Mouse (Mus musculus): ENCODE data around the gene Mpzl1. TPM values are rescaled to one million over a fixed set of nuclear protein-coding genes. Genes with fewer than 3 reads are reported as not detected.

Gene Mpzl1
- total RNA-seq, 2 experiments from 2014 or later, result 66.8 to 67.1 TPM

DNA sequence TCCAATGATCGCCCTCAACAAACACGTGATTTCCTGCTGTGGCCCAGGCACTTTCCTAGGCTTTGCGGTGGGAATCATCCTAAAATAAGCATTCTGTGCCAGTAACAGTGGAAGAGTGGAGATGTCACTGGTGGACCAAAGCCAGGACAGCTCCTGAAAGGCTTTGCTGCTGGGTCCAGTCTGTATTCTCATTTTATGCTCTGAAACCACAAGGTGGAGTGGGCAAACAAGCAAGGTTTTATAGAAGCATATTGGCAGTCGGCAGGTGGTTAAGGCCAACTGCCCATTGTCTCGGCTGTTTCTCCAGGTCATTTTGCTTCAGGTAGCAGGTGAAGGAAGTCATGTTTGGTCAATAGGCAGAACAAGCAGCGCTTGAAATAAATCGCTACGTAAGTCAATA lies 3.2 kb downstream of the Mpzl1 start:
- intact Hi-C loops (cut with DNase I), result no loop called here
- DNase-seq (ENCODE audit: extremely low spot score in 1 of 2, low spot score in 2 of 2), result no peak

DNA sequence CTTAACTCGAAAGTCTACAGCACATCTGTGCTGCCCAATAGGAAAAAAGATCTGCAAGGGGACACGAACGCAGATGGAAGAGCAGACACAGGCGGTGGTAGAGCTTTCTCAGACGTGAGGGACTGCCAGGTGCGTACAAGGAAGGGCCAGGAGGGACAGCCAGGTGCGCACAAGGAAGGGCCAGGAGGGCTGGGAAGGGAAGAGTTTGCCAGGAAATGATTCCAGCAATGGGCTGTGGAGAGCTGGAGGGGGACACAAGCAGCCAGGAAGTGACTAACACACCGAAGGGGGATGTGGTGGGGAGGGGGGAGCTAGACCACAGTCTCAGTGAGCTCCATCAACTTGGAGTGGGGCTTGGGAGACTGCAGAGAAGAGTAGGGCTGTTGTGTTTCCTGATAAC lies 4.4 kb downstream of the Mpzl1 start:
- DNase-seq (ENCODE audit: extremely low spot score in 1 of 2, low spot score in 2 of 2), result no peak
- intact Hi-C loops (cut with DNase I), result no loop called here

DNA sequence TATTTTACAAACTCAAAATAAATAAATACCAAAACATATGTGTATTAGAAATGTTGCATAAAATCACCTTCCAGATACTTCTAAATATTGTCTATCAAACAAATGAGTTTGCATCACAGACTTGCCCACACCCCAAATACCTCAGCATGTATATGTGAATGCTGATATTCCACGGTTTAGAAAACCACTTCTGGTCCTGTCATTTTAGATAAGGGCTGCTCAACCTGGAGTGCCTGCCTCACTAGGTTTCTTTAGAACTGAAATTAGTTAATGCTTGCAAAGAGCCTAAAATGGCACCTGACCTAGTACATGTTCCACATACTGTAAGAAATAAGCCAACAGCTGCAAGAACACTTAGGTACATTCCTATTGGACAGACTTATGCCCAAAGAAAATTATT lies 5.7 kb downstream of the Mpzl1 start:
- intact Hi-C loops (cut with DNase I), result no loop called here
- DNase-seq (ENCODE audit: extremely low spot score in 1 of 2, low spot score in 2 of 2), result no peak

DNA sequence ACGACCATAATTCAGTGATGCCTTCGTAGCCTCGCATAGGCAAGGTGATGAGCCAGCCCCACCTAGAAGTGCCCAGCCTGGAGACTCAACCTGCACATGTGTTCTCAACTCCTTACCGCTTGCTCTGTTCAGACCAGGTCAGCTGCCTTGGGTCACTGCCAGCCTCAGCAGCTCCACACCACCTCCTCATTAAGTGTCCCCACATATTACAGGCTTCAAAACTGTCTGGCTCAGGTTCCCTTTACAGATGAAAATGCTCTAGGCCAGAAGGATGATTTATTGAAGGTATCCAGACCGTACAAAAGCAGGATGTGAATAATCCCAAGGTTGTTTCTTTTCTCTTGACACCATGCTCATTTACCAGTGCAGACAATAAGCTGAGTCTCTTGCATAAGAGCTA lies 8.4 kb downstream of the Mpzl1 start:
- DNase-seq (ENCODE audit: extremely low spot score in 1 of 2, low spot score in 2 of 2), result no peak
- intact Hi-C loops (cut with DNase I), result no loop called here

DNA sequence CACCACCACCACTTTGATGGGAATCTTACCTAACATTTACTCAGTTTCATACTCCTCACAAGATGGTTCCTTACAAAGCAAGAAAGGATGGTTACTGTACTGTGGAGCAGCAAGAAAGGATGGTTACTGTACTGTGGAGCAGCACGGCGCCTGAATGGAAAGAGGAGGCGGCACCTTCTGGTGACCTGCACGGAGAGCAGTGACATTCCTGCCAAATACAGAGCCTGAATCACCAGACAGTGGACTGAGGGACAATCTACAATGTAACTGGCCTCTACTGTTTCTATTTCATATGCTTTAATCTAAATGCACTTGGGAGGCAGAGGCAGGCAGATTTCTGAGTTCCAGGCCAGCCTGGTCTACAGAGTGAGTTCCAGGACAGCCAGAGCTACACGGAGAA lies 9.3 kb downstream of the Mpzl1 start:
- no peak for DNase-seq (ENCODE audit: extremely low spot score in 1 of 2, low spot score in 2 of 2)
- intact Hi-C loops (cut with DNase I), result no loop called here

DNA sequence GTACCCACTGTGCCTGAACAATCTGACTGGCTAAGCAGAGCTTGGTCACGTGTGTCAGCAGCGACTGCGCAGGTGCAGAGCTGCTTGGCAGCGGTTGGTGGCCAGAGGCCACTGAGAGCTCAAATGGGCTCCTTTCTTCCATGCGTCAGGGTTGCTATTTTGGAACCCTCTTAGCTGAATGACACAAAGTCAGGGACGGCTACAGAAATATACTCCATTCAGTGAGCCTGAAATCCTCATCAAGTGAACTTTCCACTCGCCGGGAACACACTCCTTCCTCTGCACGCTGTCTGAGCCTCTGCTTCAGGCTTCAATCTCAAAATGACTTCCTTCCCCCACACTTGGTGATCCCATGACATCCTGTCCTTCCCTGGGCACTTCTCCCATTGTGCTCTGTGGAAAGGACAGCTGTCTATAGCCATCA lies 16.1 kb downstream of the Mpzl1 start:
- intact Hi-C loops (cut with DNase I), result no loop called here
- DNase-seq (ENCODE audit: extremely low spot score in 1 of 2, low spot score in 2 of 2), result no peak

DNA sequence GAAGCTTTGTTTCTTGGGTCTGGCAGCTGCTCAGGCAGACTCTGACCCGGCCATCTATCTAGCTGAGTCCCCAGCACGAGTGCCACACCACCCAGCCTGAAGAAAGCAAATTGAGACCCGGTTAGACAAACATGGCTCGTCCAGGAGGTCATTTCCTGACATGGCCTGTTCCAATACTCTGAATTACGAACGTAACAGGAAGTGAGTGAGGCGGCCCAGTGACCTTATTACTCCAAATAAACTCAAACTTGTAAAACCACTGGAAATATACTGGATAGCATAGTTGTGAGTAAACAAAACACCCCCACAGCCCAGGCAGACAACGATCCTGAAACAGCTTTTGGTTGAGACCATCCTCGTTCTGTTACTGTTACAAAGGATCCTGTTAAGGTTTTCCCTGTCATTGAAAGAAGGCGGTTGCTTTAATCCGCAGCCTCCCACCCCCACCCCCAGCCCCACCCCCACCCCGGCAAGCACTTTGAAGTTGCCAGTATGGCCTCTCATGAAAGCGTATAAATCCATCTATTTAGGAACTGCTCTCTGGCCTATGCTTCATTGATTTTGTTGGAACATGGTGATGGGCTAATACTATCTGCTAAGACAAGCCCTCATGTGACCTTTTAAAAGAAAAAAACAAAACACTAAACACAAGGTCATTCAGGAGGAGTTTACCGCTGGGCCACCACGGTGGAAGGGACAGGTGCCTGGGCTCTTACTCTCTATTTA lies 17.0 kb downstream of the Mpzl1 start:
- intact Hi-C loops (cut with DNase I), result no loop called here
- DNase-seq (ENCODE audit: extremely low spot score in 1 of 2, low spot score in 2 of 2), result peak in 1 of 2 experiments; percentile 47

DNA sequence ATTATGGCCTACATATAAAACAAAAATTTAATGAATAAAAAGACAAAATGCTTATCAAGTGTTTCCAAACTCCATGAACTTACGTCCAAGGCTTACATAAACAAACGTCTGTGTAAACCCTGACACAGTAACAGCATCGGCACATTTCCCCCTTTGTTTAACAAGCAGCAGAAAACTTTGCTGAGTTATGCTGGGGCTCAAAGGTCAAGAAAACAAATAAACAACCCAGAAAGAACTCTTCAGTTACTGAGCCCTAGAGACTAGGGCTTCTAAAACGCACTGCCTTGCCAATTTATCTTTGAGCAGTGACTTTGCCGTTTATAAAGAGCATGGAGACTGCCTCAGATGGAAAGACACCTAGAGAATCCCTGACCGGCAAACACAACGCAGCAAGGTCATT lies 17.7 kb downstream of the Mpzl1 start:
- intact Hi-C loops (cut with DNase I), result no loop called here
- DNase-seq (ENCODE audit: extremely low spot score in 1 of 2, low spot score in 2 of 2), result no peak

DNA sequence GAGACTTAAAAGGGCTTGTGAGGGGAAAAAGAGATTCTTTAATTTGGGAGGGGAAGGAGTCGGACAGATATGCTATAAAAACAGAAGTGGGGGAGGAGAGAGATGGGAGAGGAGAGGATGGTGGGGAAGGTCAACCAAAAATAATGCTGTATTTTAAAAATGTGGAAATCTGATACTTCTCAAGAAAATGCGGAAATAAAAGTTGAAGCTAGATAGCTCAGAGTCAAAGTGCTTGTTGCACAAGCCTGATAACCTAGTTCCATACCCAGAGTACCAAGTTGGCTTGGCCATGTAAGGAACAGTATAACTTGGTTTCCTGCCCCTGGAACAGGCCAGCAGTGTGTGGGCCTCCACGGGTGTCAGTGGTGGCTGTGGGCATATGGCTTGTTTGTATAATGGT lies 19.5 kb downstream of the Mpzl1 start:
- no peak for DNase-seq (ENCODE audit: extremely low spot score in 1 of 2, low spot score in 2 of 2)
- intact Hi-C loops (cut with DNase I), result no loop called here

DNA sequence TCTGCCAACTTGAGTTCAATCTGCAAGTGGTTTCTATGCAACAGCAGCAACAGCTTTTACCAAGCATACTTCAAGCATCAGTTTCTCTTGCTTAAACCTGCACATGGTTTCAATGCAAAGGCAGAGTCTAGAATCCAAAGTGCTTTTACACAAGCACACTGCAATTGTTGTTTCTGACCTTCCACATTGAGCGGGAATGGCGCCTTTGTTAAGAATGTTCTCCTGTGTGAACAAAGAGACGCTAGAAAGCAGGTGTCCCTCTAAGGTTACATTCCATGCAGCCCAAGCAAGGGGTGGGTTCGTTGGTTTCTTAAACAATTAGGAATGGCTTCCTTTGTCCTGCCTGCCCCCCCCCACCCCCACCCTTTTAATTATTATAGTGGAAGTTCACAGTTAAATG lies 20.4 kb downstream of the Mpzl1 start:
- intact Hi-C loops (cut with DNase I), result no loop called here
- DNase-seq (ENCODE audit: extremely low spot score in 1 of 2, low spot score in 2 of 2), result no peak

DNA sequence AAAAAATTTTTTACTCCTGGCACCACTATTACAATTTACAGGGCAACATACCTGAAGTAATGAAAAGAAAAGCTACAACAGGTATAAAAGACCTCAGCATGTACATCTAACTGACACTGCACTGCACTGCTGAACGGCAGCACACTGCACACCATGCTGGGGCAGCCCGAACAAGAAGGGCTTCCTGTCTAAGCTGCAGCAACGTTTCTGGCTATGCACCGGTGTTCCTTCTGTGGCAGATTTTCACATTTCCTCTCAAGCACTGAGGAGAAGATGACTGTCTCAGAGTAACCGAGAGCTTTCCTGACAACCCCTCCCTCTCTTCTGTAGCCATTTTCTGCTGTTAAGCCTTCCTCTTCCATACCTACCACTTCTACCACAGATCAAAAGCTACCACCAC lies 21.6 kb downstream of the Mpzl1 start:
- intact Hi-C loops (cut with DNase I), result no loop called here
- no peak for DNase-seq (ENCODE audit: extremely low spot score in 1 of 2, low spot score in 2 of 2)

DNA sequence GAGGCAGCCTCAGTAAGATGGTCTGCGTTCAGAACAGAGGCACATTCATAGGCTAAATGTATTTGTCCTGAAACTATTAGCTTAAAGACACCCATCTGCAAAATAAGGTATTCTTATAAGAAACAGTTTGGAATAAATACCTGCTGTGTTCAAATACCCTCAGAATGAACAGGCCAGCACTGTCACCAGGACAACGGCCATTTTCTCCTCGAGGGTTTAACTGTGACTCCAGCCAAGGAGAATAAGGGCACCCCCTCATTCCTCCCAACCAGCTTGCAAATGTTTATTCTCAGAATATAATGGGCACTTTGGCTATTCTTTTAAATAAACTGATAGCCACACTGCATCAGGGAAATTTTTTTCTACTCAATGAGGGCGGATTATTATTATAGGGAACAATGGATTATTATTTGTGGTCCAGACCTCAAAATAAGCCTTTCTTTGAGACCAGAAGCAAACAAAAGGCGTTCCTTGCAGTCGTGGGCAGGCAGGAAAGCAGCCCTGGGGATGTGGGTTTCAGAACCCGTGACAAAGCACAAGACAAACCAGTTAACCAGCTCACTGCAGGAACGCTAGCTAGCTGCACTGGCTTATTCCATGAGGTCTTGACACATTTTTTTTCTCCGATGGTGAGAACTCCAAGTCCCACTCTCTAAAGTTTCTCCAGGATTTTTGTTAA lies 23.9 kb downstream of the Mpzl1 start:
- intact Hi-C loops (cut with DNase I), result no loop called here
- DNase-seq (ENCODE audit: extremely low spot score in 1 of 2, low spot score in 2 of 2), result no peak

DNA sequence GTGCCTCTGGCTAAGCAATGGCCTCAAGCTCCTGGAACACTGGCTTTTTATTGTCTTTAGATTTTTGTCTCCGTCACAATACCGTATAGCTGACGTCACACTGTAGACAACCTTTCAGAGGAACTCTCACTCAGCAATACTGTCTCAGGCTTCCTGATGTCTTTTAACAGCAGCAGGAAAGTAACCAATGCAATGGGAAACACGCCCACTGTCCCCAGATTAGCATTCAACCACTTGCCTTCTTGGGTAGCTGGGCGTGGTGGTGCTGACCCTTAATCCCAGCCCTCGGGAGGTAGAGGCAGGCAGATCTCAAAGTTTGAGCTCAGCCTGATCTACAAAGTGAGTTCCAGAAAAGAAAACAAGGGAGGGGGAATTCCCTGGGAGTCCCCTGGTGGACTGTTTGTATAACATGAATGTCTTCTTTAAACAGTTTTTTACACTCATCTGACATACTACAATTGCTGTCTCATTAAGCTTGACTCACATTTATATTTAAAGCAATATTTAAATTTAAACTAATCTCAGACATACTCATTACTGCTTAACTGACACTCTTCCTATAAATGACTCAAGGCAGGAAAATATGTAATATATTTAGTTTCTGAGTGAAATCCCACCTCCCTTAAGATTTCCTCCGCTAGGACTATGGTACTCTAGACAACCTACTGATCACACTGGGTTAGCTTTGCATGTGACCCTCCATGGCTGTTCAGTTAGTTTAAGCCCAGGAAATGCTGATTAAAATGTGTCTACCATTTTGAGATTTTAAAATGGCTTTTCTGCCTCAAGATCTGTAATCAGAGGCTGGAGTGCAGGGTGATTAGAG lies 24.6 kb downstream of the Mpzl1 start:
- intact Hi-C loops (cut with DNase I), result no loop called here
- DNase-seq (ENCODE audit: extremely low spot score in 1 of 2, low spot score in 2 of 2), result no peak

DNA sequence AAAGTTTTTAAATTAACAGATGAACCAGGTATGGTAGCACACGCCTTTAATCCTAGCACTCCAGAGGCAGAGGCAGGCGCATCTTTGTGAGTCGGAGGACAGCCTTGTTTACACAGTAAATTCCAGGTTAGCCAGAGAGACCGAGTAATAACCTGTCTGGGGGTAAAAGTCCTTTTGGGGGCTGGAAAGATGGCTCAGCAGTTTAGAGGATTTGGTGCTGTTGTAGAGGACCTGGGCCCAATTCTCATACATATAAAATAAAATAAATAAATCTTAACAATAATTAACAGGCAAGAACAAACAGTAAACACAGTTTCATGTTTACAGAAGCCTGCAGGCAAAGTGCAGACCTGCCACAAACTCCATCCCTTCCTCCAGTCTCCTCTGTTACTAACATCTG lies 25.4 kb downstream of the Mpzl1 start:
- intact Hi-C loops (cut with DNase I), result no loop called here
- no peak for DNase-seq (ENCODE audit: extremely low spot score in 1 of 2, low spot score in 2 of 2)

DNA sequence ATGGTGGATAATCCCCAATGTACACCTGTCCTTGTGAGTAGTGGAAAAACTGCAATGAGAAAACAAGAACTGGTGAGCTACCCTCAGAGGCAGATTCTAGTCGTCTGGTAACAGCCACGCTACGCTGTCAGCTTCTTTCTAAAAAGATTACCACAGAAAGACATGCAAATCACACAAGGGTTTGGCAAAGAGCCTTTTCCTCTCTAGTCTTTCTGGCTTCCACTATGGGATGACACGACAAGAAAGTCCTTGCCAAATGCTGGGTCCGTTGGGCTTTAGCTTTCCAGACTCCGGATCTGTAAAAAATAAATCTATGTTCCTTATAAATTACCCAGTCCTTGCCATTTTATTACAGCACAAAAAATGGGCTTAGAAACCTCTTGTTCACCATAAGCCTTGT lies 28.6 kb downstream of the Mpzl1 start:
- no peak for DNase-seq (ENCODE audit: extremely low spot score in 1 of 2, low spot score in 2 of 2)
- intact Hi-C loops (cut with DNase I), result no loop called here

DNA sequence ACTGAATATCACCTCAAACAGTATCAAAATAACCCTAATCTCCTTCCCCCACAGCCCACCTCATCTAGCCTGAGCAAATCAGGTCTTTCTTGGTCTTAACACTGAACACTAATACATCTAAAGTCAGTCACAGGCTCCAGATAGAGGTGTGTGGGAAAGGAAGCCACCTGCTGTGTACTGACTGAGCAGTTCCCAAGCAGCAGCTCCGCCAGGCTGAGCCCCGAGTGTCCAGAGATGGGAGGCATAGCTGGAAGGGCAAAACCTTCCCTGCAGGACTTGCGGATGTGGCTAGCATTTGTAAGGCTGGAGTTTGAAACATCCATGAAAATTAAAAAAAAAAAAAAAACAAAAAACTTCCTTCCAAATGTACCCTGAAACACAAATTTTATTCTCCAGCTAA lies 29.2 kb downstream of the Mpzl1 start:
- no peak for DNase-seq (ENCODE audit: extremely low spot score in 1 of 2, low spot score in 2 of 2)
- intact Hi-C loops (cut with DNase I), result no loop called here

DNA sequence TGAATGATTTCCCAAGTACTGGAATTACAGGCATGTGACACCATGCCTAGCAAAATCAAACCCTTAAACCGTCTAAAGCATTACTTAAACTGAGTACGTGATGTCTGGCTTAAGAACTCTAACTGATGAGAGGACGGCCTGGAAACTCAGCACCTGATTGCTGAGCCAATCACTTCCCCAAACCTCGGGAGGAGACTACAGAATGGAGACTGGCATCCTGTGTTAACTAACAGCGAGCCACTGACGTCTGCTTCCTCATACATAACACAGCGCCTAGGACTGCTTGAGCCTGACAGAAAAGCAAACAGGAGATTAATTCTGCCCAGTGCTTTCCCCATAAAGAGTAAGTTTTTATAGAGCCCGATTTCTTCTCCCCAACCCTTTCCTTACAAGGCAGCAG lies 30.1 kb downstream of the Mpzl1 start:
- no peak for DNase-seq (ENCODE audit: extremely low spot score in 1 of 2, low spot score in 2 of 2)
- intact Hi-C loops (cut with DNase I), result no loop called here

DNA sequence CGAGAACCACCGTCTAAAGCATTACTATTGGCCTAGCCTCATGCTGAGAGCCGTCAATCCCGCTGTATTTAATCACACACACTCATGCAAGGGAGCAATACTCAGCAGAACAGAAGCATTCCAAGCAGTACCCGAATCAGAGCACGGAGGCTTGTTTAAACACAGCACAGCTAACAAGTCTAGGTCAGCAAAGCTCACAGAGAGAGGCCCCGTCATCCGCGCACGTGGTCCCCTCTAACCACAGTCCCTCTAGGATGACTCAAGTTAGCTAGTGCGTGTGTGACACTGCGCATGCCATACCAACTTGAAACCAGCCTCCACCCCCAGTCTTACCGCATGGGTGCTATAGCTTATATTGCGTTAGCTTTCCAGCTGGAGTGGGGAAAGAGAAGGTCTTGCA lies 31.1 kb downstream of the Mpzl1 start:
- intact Hi-C loops (cut with DNase I), result no loop called here
- no peak for DNase-seq (ENCODE audit: extremely low spot score in 1 of 2, low spot score in 2 of 2)

DNA sequence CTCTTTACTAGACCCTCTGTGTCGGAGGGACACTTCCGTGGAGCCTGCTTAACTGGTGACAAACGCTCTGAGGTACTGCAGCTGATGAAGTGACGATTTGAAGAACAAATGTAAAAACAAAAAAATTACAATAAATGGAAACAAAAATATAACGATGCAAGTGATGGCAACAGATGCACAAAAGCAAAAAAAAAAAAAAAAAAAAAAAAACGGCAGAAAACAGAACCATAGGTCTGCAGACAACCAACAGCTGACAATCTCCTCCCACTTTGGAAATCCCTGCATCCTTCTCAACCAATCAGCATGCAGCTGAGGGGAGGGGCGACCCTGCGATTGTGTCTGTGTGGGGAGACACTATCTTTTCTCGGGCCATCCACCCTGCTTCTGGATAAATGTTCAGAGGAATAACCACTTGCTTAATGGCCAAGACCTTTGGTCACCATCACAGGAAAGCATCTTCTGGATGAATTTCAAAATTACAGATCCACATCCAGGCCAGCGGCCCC lies 32.5 kb downstream of the Mpzl1 start:
- no peak for DNase-seq (ENCODE audit: extremely low spot score in 1 of 2, low spot score in 2 of 2)
- intact Hi-C loops (cut with DNase I), result no loop called here
